8 mouse cellular contexts compared by ENCODE assay signal in genomic region chr10:21668976-21669375, GRCm38 (mm10).
DNase-seq lines count a peak whose midpoint lies in the region.

No protein-coding gene starts in this region.

- peak; percentile 56 for DNase-seq in adrenal gland, adult 2 months
- DNase-seq in adrenal gland, adult 18-20 months (ENCODE audit: low spot score in 2 of 2) = no peak
- DNase-seq in heart, adult 11 months = peak; percentile 98
- peak; percentile 50 to 67 for DNase-seq in kidney, adult 8-10 months
- DNase-seq in lung, postnatal 10 days = peak; percentile 77
- DNase-seq in frontal cortex, postnatal 36 days (ENCODE audit: low spot score in 2 of 2) = no peak
- DNase-seq in right cerebral cortex, postnatal 10 days (ENCODE audit: low spot score in 2 of 2) = no peak
- no peak for DNase-seq in cerebellum, adult 11-12 months

Comparison
In these comparisons a context has a peak if more than half of its experiments do, and no peak if none do; other contexts are left out.
1. DNase-seq: peak in adrenal gland, adult 2 months (single experiment), heart, adult 11 months (single experiment), kidney, adult 8-10 months (2 of 2) and lung, postnatal 10 days (single experiment); none in adrenal gland, adult 18-20 months (0 of 2), frontal cortex, postnatal 36 days (0 of 2), right cerebral cortex, postnatal 10 days (0 of 2) and cerebellum, adult 11-12 months (single experiment).